Mouse (Mus musculus) heart, embryonic 12.5 days (tissue): ENCODE data around the gene Il9r. TPM values are rescaled to one million over a fixed set of nuclear protein-coding genes. Genes with fewer than 3 reads are reported as not detected.

ENCODE experiments used
- ATAC-seq: fragments of 200-750 bp; cut with Nextera tagmentation; 2 replicates; pipeline ENCODE4 v1.8.0; 2017; ENCODE audit warnings: moderate TSS enrichment, moderate library complexity; ENCODE audit not compliant: insufficient number of reproducible peaks, low FRiP score
- H3K27ac ChIP-seq: fragments of 300-500 bp; sonication (generic); 2 replicates; pipeline ENCODE4 v1.5.1; 2016; ENCODE audit warnings: mild to moderate bottlenecking, moderate library complexity; ENCODE audit not compliant: poor library complexity, severe bottlenecking
- H3K27me3 ChIP-seq: fragments of 300-500 bp; sonication (generic); replicated peaks from 2 replicates; pipeline ENCODE4 v1.6.1; 2016; ENCODE audit warnings: mild to moderate bottlenecking, moderate library complexity
- H3K36me3 ChIP-seq: fragments of 300-500 bp; sonication (generic); 2 replicates; pipeline ENCODE4 v1.6.1; 2016; ENCODE audit warnings: mild to moderate bottlenecking, moderate library complexity
- H3K4me1 ChIP-seq: fragments of 300-500 bp; sonication (generic); replicated peaks from 2 replicates; pipeline ENCODE4 v1.6.1; 2016; ENCODE audit warnings: mild to moderate bottlenecking
- H3K4me2 ChIP-seq: fragments of 300-500 bp; sonication (generic); 2 replicates; pipeline ENCODE4 v1.6.1; 2016; ENCODE audit warnings: mild to moderate bottlenecking, moderate library complexity
- H3K4me3 ChIP-seq: fragments of 300-500 bp; sonication (generic); 2 replicates; pipeline ENCODE4 v1.5.1; 2016; ENCODE audit warnings: mild to moderate bottlenecking
- H3K9ac ChIP-seq: fragments of 300-500 bp; sonication (generic); 2 replicates; pipeline ENCODE4 v1.6.1; 2016; ENCODE audit warnings: mild to moderate bottlenecking, moderate library complexity
- H3K9me3 ChIP-seq: fragments of 300-500 bp; sonication (generic); replicated peaks from 2 replicates; pipeline ENCODE4 v1.6.1; 2016; ENCODE audit warnings: mild to moderate bottlenecking, moderate library complexity
- WGBS: fragments of 180-500 bp; shearing (Covaris S2); methylation state at CpG from one replicate; pipeline ENCODE4 v1.1.7; 2016; 5-methylcytosine and 5-hydroxymethylcytosine counted together
- polyA plus RNA-seq: library from polyadenylated mRNA; unstranded; fragments of >200 nt; fragmentation: Nextera tagmentation; extraction: Ambion mirVana; gene quantifications from 2 replicates; pipeline ENCODE4 v1.2.1, GENCODE M21; 2016

Gene Il9r
- 0.18 TPM in 1 of 2 replicates, not detected in the other for polyA plus RNA-seq

GRCm38 (mm10) chr11:32200075-32200601 lies at the start of gene Il9r:
Gene Il9r, minus strand, starts transcription at chr11:32200279.
- H3K9ac ChIP-seq, result no peak within 1 kb of the TSS
- H3K27me3 ChIP-seq, result peaks cover 25% of the 10 kb centered on the region
- H3K4me3 ChIP-seq, result no peak within 1 kb of the TSS
- H3K4me1 ChIP-seq, result peaks cover 28% of the 10 kb centered on the region
- no peaks in the 10 kb centered on the region for H3K36me3 ChIP-seq
- no peaks in the 10 kb centered on the region for H3K9me3 ChIP-seq
- 34% methylated on average over 10 of the region's 10 CpGs for WGBS
- ATAC-seq, result no peak
- no peak within 1 kb of the TSS for H3K27ac ChIP-seq
- H3K4me2 ChIP-seq, result no peak within 1 kb of the TSS

- no peak for ATAC-seq
These were observed 48.3 kb upstream of the Il9r start for GRCm38 (mm10) chr11:32248350-32248749.

GRCm38 (mm10) chr11:32247068-32247467 lies 47.0 kb upstream of the Il9r start:
- Histone ChIP-seq H3K4me3 (no peak overlapping the region), H3K9ac (no peak overlapping the region), H3K27ac (peak overlapping the region; percentile 47; the same call in 1 of the 2 replicates), H3K4me2 (no peak overlapping the region), H3K36me3 (peaks cover 49% of the 10 kb centered on the region), H3K4me1 (peaks cover 19% of the 10 kb centered on the region), H3K27me3 (no peaks in the 10 kb centered on the region), H3K9me3 (no peaks in the 10 kb centered on the region)
- ATAC-seq, result no peak

More at GRCm38 (mm10) chr11:32248350-32248749, 48.3 kb upstream of the Il9r start:
- H3K4me3 ChIP-seq, result no peak overlapping the region
- H3K9ac ChIP-seq, result no peak overlapping the region
- H3K9me3 ChIP-seq, result no peaks in the 10 kb centered on the region
- H3K4me1 ChIP-seq, result peaks cover 13% of the 10 kb centered on the region
- H3K36me3 ChIP-seq, result peaks cover 55% of the 10 kb centered on the region
- WGBS, result 78% methylated on average over 3 of the region's 3 CpGs
- no peaks in the 10 kb centered on the region for H3K27me3 ChIP-seq
- H3K27ac ChIP-seq, result no peak overlapping the region
- H3K4me2 ChIP-seq, result no peak overlapping the region

GRCm38 (mm10) chr11:32245614-32246013 lies 45.5 kb upstream of the Il9r start:
- Histone ChIP-seq H3K4me2 (no peak overlapping the region), H3K4me3 (no peak overlapping the region), H3K9me3 (no peaks in the 10 kb centered on the region), H3K27ac (no peak overlapping the region), H3K27me3 (no peaks in the 10 kb centered on the region), H3K9ac (no peak overlapping the region), H3K36me3 (peaks cover 61% of the 10 kb centered on the region), H3K4me1 (peaks cover 19% of the 10 kb centered on the region)
- WGBS, result 74% methylated on average over 6 of the region's 6 CpGs
- peak; percentile 94 for ATAC-seq

GRCm38 (mm10) chr11:32244617-32245016 lies 44.5 kb upstream of the Il9r start:
- Histone ChIP-seq H3K9me3 (no peaks in the 10 kb centered on the region), H3K9ac (no peak overlapping the region), H3K4me3 (no peak overlapping the region), H3K4me1 (peaks cover 19% of the 10 kb centered on the region), H3K36me3 (peaks cover 61% of the 10 kb centered on the region), H3K27ac (peak overlapping the region; percentile 66), H3K27me3 (no peaks in the 10 kb centered on the region), H3K4me2 (no peak overlapping the region)
- ATAC-seq, result no peak
- WGBS, result 78% methylated on average over 1 of the region's 1 CpGs

- Histone ChIP-seq H3K4me1 (peaks cover 19% of the 10 kb centered on the region), H3K4me2 (no peak overlapping the region), H3K4me3 (no peak overlapping the region), H3K27ac (peak overlapping the region; percentile 66), H3K9ac (no peak overlapping the region), H3K36me3 (peaks cover 61% of the 10 kb centered on the region), H3K27me3 (no peaks in the 10 kb centered on the region), H3K9me3 (no peaks in the 10 kb centered on the region)
- no peak for ATAC-seq
- 82% methylated on average over 3 of the region's 3 CpGs for WGBS
These were observed 44.0 kb upstream of the Il9r start for GRCm38 (mm10) chr11:32244064-32244463.

DNA sequence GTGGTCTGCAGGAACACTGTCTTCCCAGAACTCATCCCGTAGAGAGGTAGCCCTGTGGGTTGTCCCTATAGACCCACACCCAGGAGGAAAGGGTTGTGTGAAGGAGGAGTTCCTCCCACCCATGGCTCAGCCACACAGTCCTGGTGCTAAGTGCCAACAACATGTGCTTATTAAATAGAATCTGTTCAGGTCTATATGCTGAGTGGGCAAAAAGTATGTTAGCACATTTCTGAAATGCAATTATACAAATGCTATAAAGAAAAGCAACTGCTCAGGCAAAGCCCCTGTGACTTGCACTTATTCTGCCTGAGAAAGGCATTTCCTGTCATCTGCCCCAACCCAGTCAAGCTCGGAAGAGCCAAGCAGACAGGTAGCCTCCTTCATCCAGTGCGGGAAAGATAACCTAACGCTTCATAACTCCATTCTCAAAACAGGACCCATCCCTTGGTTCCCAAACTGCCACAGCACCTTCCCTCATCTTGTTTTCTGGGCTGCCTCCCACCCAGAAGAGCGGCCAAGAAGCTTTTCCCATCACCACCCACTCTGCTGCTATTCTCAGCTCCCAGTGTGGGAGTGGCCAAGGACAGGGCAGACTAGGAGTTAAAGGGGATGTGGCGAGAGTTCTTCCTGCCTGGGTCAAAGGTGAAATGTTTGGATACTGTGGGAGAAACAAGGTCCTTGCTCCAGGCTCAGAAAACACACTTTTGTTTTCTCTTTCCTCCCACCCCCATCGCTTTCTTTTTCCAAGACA lies 43.3 kb upstream of the Il9r start:
- Histone ChIP-seq H3K4me1 (peaks cover 19% of the 10 kb centered on the region), H3K36me3 (peaks cover 63% of the 10 kb centered on the region), H3K27me3 (no peaks in the 10 kb centered on the region), H3K4me2 (peak overlapping the region; percentile 0; the same call in 1 of the 2 replicates), H3K9me3 (no peaks in the 10 kb centered on the region), H3K9ac (no peak overlapping the region), H3K27ac (peak overlapping the region; percentile 66; the same call in 1 of the 2 replicates), H3K4me3 (no peak overlapping the region)
- WGBS, result 53% methylated on average over 7 of the region's 7 CpGs
- ATAC-seq, result 0 out of 2 replicates have a peak, but pooled peaks have one; percentile 44

DNA sequence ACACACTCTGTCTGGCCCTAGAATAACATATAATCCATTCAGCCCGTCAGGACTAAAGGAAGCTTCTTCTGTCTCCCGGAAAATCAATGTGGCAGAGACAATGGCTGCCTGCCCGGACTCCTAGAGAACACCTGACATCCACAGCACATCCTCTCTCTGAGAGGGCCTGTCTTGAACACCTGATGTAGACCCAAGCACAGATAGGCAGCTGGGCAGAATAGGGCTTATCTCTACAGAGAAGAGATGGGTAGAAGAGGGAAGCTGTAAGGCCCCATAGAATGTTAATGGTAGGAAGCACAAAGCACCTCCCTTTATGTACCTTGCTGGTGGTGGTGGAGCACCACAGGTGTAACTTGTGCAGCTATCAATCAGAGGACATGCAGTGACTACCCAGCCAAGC lies 42.1 kb upstream of the Il9r start:
- peaks cover 53% of the 10 kb centered on the region for H3K36me3 ChIP-seq

DNA sequence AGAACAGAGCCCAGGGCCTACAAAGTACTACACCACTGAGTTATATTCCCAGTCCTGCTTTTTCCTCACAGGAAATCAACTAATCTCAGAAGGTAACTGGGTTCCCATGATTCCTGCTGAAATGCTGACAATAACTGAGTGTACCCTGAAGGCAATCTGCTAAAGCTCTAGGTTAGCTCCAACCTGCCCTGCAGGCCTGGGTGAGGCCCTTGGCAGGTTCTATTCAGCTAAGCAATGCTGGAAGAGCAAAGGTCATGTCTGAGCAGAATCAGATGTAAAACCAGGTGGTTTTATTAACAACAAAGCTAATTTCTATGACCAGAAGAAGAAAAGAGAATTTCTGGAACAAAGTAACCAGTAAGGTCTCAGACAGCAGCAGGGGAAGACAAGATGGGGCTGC lies 41.3 kb upstream of the Il9r start:
- no peak overlapping the region for H3K4me3 ChIP-seq
- ATAC-seq, result no peak
- H3K4me1 ChIP-seq, result peaks cover 23% of the 10 kb centered on the region
- peaks cover 54% of the 10 kb centered on the region for H3K36me3 ChIP-seq
- H3K4me2 ChIP-seq, result no peak overlapping the region
- H3K9me3 ChIP-seq, result no peaks in the 10 kb centered on the region
- no peak overlapping the region for H3K9ac ChIP-seq
- no peaks in the 10 kb centered on the region for H3K27me3 ChIP-seq
- H3K27ac ChIP-seq, result no peak overlapping the region

More for the DNA sequence above, 42.1 kb upstream of the Il9r start:
- H3K9me3 ChIP-seq, result no peaks in the 10 kb centered on the region
- no peak overlapping the region for H3K4me3 ChIP-seq
- ATAC-seq, result 0 out of 2 replicates have a peak, but pooled peaks have one; percentile 26
- H3K27me3 ChIP-seq, result no peaks in the 10 kb centered on the region
- H3K4me2 ChIP-seq, result no peak overlapping the region
- H3K4me1 ChIP-seq, result peaks cover 22% of the 10 kb centered on the region
- no peak overlapping the region for H3K9ac ChIP-seq
- 85% methylated on average over 3 of the region's 3 CpGs for WGBS
- H3K27ac ChIP-seq, result no peak overlapping the region; the same call in 1 of the 2 replicates

DNA sequence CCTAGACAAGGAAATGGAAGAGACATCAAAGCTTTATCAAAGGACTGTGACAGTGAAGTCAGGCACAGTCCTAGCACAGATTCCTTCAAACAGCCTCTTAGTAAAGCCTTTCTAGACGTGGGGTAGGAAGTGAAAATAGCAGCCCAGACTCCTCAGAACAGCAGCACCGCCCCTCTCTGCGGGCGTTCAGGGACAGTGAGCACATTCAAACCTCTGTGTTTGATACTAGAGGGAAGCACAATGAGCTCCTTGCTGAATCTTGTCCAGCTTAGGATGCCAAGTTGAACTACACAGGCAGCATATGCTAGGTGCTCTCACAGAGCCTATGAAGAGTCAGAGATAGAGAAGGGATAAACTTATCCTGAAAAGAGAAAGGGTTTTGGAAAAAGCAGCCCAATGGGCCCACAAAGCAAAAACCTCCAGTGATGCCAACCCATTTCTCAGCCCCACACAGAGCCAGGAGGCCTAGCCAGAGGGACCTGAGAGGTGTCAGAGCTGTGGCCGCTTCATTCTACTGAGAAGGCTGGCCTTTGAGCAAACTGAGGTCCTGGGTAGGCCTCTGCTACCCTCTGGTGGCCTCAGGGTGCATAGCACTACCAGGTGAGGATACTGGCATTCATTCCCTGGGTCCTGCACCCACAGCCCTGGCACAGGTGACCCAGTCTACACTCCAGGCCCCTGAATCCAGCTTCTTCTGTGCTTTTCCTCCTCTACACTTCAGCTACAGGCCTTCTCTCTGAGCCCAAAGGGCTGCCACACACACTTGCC lies 38.2 kb upstream of the Il9r start:
- Histone ChIP-seq H3K36me3 (peaks cover 57% of the 10 kb centered on the region), H3K9ac (no peak overlapping the region), H3K27me3 (no peaks in the 10 kb centered on the region), H3K9me3 (no peaks in the 10 kb centered on the region), H3K4me3 (no peak overlapping the region), H3K4me1 (peaks cover 22% of the 10 kb centered on the region), H3K4me2 (no peak overlapping the region), H3K27ac (no peak overlapping the region)
- ATAC-seq, result peak; percentile 66
- 68% methylated on average over 5 of the region's 5 CpGs for WGBS

DNA sequence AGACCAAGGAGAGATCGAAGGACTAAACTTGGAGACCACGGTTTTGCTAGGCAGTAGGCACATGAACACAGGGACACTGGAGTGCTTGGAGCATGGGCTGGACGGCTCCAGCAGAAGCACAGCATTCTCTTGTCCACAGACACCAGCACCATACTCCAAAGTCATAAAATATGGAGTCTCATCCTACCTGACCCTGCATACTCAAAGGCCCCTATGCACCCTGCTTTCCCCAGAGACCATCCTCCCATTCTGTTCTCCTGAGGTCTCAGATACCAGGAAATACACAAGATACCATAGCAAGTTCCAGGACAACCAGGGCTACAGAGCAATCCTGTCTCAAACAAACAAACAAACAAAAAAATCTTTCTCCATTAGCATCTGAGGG lies 37.3 kb upstream of the Il9r start:
- H3K4me3 ChIP-seq, result no peak overlapping the region
- H3K4me2 ChIP-seq, result no peak overlapping the region
- no peak overlapping the region for H3K9ac ChIP-seq
- H3K27me3 ChIP-seq, result no peaks in the 10 kb centered on the region
- peaks cover 63% of the 10 kb centered on the region for H3K36me3 ChIP-seq
- H3K4me1 ChIP-seq, result peaks cover 17% of the 10 kb centered on the region; the same call in 1 of the 2 replicates
- no peaks in the 10 kb centered on the region for H3K9me3 ChIP-seq
- H3K27ac ChIP-seq, result no peak overlapping the region
- WGBS, result 84% methylated on average over 3 of the region's 3 CpGs
- no peak for ATAC-seq
